Mouse (Mus musculus) limb, embryonic 10.5 days (tissue): ENCODE data around the gene Tiam1. TPM values are rescaled to one million over a fixed set of nuclear protein-coding genes. Genes with fewer than 3 reads are reported as not detected.

Experiments used
- DNase-seq: peaks from one replicate; pipeline ENCODE4 v3.0.0-alpha.2; 2017; ENCODE audit warnings: low spot score
- H3K27ac ChIP-seq: fragments of 300-500 bp; sonication (generic); 2 replicates; pipeline ENCODE4 v1.5.1; 2016; ENCODE audit warnings: mild to moderate bottlenecking
- H3K27me3 ChIP-seq: fragments of 300-500 bp; sonication (generic); 2 replicates; pipeline ENCODE4 v1.6.1; 2016; ENCODE audit warnings: low read depth, mild to moderate bottlenecking; ENCODE audit not compliant: poor library complexity, severe bottlenecking
- H3K36me3 ChIP-seq: fragments of 300-500 bp; sonication (generic); 2 replicates; pipeline ENCODE4 v1.6.1; 2016; ENCODE audit warnings: mild to moderate bottlenecking, moderate library complexity
- H3K4me1 ChIP-seq: fragments of 300-500 bp; sonication (generic); 2 replicates; pipeline ENCODE4 v1.6.1; 2016
- H3K4me3 ChIP-seq: fragments of 300-500 bp; sonication (generic); 2 replicates; pipeline ENCODE4 v1.5.1; 2016; ENCODE audit warnings: mild to moderate bottlenecking, moderate library complexity
- H3K9me3 ChIP-seq: fragments of 300-500 bp; sonication (generic); replicated peaks from 2 replicates; pipeline ENCODE4 v1.6.1; 2016; ENCODE audit warnings: mild to moderate bottlenecking
- WGBS: fragments of 180-500 bp; shearing (Covaris S2); methylation state at CpG from one replicate; pipeline ENCODE4 v1.1.7; 2016; 5-methylcytosine and 5-hydroxymethylcytosine counted together
- polyA plus RNA-seq: library from polyadenylated mRNA; unstranded; fragments of >200 nt; fragmentation: Nextera tagmentation; extraction: Ambion mirVana; gene quantifications from 2 replicates; pipeline ENCODE4 v1.2.1, GENCODE M21; 2016

Tiam1 gene
- polyA plus RNA-seq, 1 experiment from 2014 or later, result 30.8 TPM

DNA sequence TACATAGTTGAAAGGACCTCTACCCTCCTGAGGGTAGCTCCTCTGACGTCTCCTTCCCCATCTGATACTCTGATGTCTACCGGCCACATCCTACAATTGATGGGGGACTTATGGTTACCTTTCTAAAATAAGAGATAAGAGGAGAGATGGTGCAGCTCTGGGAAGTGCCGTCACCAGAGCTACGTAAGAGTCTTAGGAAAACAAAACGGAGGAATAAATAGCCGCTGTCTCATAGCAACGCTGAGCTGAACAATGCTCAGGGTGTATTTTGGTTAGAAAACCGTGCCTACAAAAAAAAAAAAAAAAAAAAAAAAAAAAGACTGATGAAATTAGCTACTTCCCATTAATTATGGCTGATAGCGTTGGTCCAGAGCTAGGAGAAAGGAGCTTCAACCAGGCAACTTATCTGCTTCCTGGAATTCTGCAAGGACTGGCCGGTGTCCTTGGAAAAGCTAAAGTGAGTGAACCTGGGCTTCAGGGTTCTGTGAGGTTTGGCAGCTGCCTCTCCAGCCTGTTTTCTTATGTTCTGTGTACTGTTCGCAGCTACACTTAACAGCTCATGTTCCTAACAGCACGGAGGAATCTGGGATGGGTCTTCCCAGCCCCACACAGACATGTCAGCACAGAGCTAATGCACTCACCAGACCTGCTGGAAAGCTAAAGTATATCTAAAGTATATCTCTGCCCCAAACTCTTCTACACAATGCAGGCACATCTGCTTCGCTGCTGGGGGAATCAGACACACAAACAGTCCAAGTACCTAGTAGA, 26.5 kb upstream of the Tiam1 start:
- DNase-seq, result no peak
- H3K4me3 ChIP-seq, result no peak overlapping the region
- 74% methylated on average over 13 of the region's 13 CpGs for WGBS
- H3K9me3 ChIP-seq, result no peaks in the 10 kb centered on the region
- H3K27me3 ChIP-seq, result no peaks in the 10 kb centered on the region
- no peak overlapping the region for H3K27ac ChIP-seq
- no peaks in the 10 kb centered on the region for H3K36me3 ChIP-seq
- no peaks in the 10 kb centered on the region for H3K4me1 ChIP-seq

DNA sequence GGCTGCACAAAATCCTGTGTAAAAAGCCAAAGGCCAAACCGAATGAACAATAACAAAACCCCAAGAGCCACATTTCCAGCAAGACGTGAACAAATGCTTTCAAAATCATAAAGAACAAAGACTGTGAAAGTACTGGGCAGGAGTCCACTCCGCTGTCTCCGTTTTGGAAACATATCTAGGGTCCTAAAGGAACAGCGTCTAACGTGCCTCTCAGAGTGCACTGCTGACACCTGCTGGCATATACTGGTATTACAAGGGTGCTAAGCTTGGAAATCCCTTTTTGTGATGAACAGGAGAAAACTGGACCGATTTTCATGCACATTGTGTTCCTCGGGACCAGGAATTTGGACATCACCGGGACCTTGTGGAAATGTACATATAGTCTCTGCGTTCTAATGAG, 24.1 kb upstream of the Tiam1 start:
- H3K4me3 ChIP-seq, result no peak overlapping the region
- peak; percentile 82 for DNase-seq
- no peaks in the 10 kb centered on the region for H3K4me1 ChIP-seq
- WGBS, result 38% methylated on average over 10 of the region's 10 CpGs
- H3K9me3 ChIP-seq, result no peaks in the 10 kb centered on the region
- no peaks in the 10 kb centered on the region for H3K36me3 ChIP-seq
- no peak overlapping the region for H3K27ac ChIP-seq
- no peaks in the 10 kb centered on the region for H3K27me3 ChIP-seq

DNA sequence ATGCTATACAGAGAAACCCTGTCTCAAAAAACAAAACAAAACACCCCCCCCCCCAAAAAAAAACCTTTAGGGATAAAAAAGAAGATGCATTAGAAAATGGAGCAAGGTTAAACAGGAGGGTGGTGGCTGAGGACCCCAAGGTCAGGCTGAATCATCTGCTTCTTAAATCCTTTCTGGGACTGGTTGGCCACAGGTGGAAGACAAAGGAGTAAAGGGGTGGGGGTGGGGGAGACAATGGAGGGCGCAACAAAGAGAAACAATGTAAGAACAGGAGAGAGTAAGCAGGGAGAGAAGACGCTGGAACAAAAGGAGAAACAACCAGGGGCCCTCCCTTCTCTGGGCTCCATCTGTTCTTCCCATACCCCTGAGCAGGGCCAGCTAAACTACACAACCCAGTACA, 21.9 kb upstream of the Tiam1 start:
- Histone ChIP-seq H3K27ac (no peak overlapping the region), H3K36me3 (no peaks in the 10 kb centered on the region), H3K9me3 (no peaks in the 10 kb centered on the region), H3K27me3 (no peaks in the 10 kb centered on the region), H3K4me3 (no peak overlapping the region), H3K4me1 (no peaks in the 10 kb centered on the region)
- WGBS, result 67% methylated on average over 2 of the region's 2 CpGs
- DNase-seq, result no peak

DNA sequence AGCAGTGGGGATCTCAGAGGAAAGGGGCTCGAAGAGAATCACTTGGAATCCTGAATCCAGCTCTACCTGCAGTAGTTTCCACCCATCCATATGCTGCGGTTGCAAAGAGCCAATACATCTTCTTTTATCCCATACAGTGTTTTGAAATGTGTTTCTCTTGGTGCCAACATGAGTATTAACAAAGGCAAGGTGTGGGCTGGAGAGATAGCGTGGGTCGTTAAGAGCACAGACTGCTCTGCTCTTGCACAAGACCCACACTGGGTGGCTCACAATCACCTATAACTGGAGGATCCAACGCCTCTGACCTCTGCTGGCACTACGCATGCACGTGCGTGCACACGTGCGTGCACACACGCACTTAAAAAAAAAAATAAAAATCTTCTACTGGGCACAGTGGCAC, 21.4 kb upstream of the Tiam1 start:
- DNase-seq, result no peak
- Histone ChIP-seq H3K4me3 (no peak overlapping the region), H3K9me3 (no peaks in the 10 kb centered on the region), H3K27me3 (no peaks in the 10 kb centered on the region), H3K27ac (no peak overlapping the region), H3K36me3 (no peaks in the 10 kb centered on the region), H3K4me1 (no peaks in the 10 kb centered on the region)
- WGBS, result 95% methylated on average over 11 of the region's 11 CpGs

DNA sequence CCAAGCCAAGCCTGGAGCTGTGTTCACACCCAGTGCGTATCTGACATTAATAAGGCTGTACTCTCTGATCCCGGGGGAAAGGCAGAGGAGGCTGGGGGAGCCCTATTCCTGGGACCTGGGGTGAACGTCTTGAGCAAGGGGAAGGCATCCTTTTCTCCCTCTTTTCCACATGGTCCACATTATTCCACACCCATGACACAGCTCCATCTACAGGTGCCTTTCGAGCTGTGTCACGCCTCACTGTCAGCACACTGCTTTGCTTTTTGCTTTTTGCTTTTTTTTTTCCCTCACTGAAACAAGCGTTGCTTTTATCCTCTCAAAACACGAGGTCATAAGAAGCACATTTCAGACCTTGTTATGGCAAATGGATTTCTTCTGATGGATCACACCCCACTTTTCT, 11.5 kb upstream of the Tiam1 start:
- no peaks in the 10 kb centered on the region for H3K27me3 ChIP-seq
- no peaks in the 10 kb centered on the region for H3K36me3 ChIP-seq
- H3K27ac ChIP-seq, result no peak overlapping the region
- DNase-seq, result no peak
- H3K4me3 ChIP-seq, result no peak overlapping the region
- no peaks in the 10 kb centered on the region for H3K9me3 ChIP-seq
- whole genome bisulfite sequencing, result 59% methylated on average over 7 of the region's 7 CpGs
- peaks cover 2% of the 10 kb centered on the region; the same call in 1 of the 2 replicates for H3K4me1 ChIP-seq

DNA sequence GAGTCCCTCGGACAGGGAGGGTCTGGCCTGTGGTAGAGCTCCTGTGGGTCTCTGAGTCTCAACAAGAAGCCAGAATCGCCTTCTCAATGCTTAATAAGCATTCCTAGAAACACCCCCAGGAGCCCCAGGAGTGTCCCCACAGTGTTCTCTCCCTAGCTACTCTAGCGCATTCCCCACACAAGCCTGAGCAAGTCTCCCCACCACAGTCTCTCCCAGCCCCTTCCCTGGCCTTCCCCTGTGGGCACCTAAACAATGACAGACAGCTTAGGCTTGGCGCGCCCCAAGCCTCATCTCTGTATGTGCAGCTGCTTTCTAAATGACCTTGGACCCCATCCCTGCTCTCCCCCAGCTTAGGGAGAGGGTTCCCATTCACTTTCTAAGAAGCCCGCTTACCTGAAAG, 7.3 kb upstream of the Tiam1 start:
- Histone ChIP-seq H3K4me3 (no peak overlapping the region), H3K4me1 (peaks cover 3% of the 10 kb centered on the region; the same call in 1 of the 2 replicates), H3K9me3 (no peaks in the 10 kb centered on the region), H3K36me3 (no peaks in the 10 kb centered on the region), H3K27me3 (no peaks in the 10 kb centered on the region), H3K27ac (no peak overlapping the region)
- DNase-seq, result no peak
- 83% methylated on average over 6 of the region's 6 CpGs for WGBS

DNA sequence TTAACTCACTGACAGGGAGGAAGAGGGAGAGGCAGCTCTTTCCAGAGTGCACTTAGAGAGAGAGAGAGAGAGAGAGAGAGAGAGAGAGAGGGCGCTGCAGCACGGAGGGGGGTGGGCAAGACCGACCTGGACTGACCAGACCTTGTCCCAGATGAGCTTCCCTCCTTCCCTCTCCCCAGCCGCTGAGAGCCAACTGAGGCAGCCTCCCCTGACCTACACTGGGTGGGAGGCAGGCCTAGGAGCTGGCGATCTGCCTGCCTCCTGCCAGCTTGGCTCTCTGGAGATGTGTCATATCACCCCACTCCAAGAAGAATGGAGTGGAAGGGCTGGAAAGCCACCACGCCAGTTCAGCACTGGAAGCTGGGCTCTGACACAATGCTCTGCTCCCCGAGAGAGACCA, 6.6 kb upstream of the Tiam1 start:
- H3K9me3 ChIP-seq, result no peaks in the 10 kb centered on the region
- 0 out of 2 replicates have a peak overlapping the region, but pooled peaks have one; percentile 28 for H3K27ac ChIP-seq
- 60% methylated on average over 7 of the region's 7 CpGs for WGBS
- DNase-seq, result no peak
- H3K4me1 ChIP-seq, result peaks cover 5% of the 10 kb centered on the region
- H3K27me3 ChIP-seq, result no peaks in the 10 kb centered on the region
- no peak overlapping the region for H3K4me3 ChIP-seq
- no peaks in the 10 kb centered on the region for H3K36me3 ChIP-seq

DNA sequence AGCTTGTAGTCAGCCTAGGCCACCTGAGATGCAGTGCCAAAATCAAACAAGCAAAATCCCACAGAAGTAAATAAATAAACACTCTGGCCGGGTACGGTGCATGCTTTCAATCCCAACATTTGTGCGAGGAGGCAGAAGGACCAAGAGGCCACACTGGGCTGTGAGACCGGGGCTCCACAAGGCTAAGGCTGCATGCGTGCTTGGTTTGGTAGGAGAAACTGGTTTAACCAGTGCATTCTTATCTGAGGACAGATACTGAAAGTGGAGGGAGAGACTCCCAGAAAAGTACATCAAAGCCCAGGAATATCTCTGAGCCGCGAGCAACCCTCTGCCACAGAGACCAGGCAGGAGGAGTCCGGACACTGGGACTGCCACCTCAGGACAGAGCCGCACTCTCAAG, 5.8 kb upstream of the Tiam1 start:
- H3K27me3 ChIP-seq, result no peaks in the 10 kb centered on the region
- 79% methylated on average over 9 of the region's 9 CpGs for WGBS
- DNase-seq, result no peak
- H3K36me3 ChIP-seq, result no peaks in the 10 kb centered on the region
- no peaks in the 10 kb centered on the region for H3K9me3 ChIP-seq
- H3K4me1 ChIP-seq, result peaks cover 13% of the 10 kb centered on the region
- H3K4me3 ChIP-seq, result no peak overlapping the region
- H3K27ac ChIP-seq, result no peak overlapping the region

DNA sequence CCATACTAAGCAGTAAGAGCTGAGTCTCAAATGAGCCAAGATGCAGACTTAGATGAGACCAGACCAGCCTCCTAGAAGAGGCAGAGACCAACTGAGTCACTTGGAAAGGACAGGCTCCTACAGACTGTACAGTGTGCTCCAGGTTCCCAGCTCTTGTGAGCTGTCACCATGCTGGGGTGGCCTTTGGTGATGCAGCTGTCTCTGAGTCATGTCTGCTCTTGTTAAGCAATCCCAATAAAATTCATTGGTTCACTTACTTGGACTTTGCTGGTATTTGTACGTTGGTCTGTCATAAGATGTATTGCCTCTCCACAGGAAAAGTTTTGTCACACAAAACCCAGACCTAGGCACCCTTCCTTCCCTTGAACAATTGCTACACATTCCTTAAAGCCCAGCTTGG, 1.7 kb upstream of the Tiam1 start:
- H3K27me3 ChIP-seq, result no peaks in the 10 kb centered on the region
- 91% methylated on average over 1 of the region's 1 CpGs for whole genome bisulfite sequencing
- no peak for DNase-seq
- peak overlapping the region; percentile 96; the same call in 1 of the 2 replicates for H3K27ac ChIP-seq
- no peaks in the 10 kb centered on the region for H3K36me3 ChIP-seq
- peak overlapping the region; percentile 83 for H3K4me3 ChIP-seq
- H3K9me3 ChIP-seq, result no peaks in the 10 kb centered on the region
- H3K4me1 ChIP-seq, result peaks cover 38% of the 10 kb centered on the region

DNA sequence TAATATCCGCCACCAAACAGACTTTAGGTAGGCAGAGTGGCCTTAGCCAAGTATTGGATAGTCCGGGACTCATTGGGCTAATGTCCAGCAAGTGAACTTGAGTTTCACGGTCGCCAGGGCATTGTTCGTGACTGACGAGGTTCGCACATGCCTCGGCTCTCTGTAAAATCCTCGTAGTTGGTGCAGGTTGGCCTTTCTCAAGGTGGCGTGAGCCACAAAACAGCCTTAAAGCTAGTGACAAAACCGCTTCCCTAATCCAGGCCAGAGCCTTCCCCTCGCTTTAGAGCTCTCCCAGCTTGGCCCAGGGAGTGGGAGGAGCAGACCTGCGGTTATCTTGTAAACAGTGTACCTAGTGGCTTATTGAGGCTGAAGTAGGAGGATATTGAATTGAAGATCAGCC, 972 bp upstream of the Tiam1 start:
- 16% methylated on average over 13 of the region's 13 CpGs for WGBS
- Histone ChIP-seq H3K27me3 (no peaks in the 10 kb centered on the region), H3K36me3 (no peaks in the 10 kb centered on the region)

DNA sequence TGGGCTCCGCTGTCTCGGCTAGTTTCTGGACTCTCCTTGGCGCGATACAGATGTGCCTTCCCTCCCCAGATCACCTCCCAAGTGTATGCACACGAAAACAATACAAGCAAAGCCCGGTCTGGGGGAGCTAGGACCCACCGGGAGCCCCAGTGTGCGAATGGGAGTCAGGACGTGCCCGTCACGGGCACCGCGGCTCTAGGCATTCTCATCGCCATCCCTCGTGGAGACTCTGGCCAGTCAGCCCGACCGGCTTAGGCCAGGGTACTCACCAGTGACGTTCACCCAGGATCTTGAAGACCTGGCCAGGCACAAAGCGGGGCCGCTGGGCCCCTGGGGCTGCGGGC, 181 bp downstream of the Tiam1 start:
- Histone ChIP-seq H3K27ac (peak overlapping the region; percentile 96), H3K36me3 (no peaks in the 10 kb centered on the region), H3K9me3 (no peaks in the 10 kb centered on the region), H3K4me1 (peaks cover 52% of the 10 kb centered on the region), H3K4me3 (peak overlapping the region; percentile 83), H3K27me3 (no peaks in the 10 kb centered on the region)
- 0% methylated on average over 21 of the region's 21 CpGs for WGBS
- DNase-seq, result no peak

More for the DNA sequence above, 972 bp upstream of the Tiam1 start:
- peak overlapping the region; percentile 96 for H3K27ac ChIP-seq
- peaks cover 42% of the 10 kb centered on the region for H3K4me1 ChIP-seq
- peak overlapping the region; percentile 83 for H3K4me3 ChIP-seq
- no peaks in the 10 kb centered on the region for H3K9me3 ChIP-seq
- DNase-seq, result no peak

DNA sequence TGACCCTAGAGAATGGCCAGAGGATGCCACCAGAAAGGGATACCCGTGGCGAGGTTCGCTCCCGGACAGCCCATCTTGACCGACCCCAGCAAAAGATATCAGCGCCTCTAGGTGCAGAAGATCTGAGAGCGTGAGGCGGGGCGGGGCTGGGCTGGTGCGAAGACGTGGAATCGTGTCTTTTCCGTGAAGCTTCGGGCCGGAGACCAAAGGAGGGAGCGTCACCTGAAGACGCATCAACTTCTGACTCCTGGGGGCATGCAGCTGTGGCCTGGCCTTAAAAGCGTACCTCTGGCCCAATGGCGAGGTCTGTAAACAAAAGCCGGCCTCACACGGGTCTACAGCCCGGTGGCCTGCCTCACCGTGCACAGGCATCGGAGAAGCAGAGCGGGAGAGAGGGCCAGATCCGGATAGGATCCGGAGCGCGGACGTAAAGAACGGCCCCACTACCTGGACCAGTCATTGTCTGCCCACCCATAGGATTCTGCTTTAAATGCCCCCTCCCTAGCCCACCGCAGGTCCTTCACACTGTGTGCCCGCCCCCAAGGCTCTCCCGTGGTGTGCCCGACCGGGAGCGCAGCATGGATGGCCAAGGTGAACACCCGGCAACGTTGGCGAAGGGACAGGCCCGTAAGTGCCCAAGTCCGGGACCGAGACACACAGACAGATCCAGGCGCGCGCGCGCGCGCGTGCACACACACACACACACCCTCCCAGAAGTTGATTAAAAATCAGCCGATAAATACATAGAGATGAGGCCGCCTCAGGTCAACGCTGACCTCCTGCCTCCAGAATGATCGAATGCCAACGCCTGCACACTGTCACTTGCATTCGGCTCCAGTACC, 774 bp downstream of the Tiam1 start:
- H3K27ac ChIP-seq, result peak overlapping the region; percentile 96
- under 1% methylated on average over 57 of the region's 57 CpGs for WGBS
- peaks cover 4% of the 10 kb centered on the region for H3K36me3 ChIP-seq
- peak; percentile 84 for DNase-seq
- no peaks in the 10 kb centered on the region for H3K9me3 ChIP-seq
- H3K27me3 ChIP-seq, result no peaks in the 10 kb centered on the region
- H3K4me1 ChIP-seq, result peaks cover 58% of the 10 kb centered on the region
- H3K4me3 ChIP-seq, result peak overlapping the region; percentile 83

DNA sequence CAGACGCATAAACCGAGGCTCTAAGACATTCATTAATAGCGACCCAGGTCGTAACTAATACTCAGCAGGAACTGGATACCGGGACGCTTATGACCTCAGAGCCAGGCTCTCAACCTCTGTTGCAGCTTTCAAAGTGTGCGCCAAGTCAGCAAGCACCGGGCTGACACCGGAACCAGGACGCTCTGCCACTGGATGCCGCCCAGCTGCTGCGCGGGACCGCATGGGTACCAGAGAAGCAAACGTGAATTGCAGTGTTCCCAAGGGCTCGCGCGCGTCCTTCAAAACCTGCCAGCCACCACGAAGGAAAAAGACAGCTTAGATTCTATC, 1.4 kb downstream of the Tiam1 start:
- peaks cover 10% of the 10 kb centered on the region for H3K36me3 ChIP-seq
- 2% methylated on average over 20 of the region's 20 CpGs for WGBS
- H3K9me3 ChIP-seq, result no peaks in the 10 kb centered on the region
- H3K27ac ChIP-seq, result peak overlapping the region; percentile 96
- no peaks in the 10 kb centered on the region for H3K27me3 ChIP-seq
- peak; percentile 61 for DNase-seq
- peaks cover 59% of the 10 kb centered on the region for H3K4me1 ChIP-seq
- peak overlapping the region; percentile 83 for H3K4me3 ChIP-seq
